Mouse (Mus musculus) ES-Bruce4 (cell line): ENCODE data around the gene Rpl28.

Experiments used
- CTCF ChIP-seq: IDR thresholded peaks from one replicate; pipeline ENCODE4 v1.8.1; 2011; ENCODE audit warnings: low read depth, low read length
- EP300 ChIP-seq: IDR thresholded peaks from 2 replicates; pipeline ENCODE4 v1.6.1; 2011; ENCODE audit warnings: low read depth, low read length; ENCODE audit not compliant: insufficient read depth
- POLR2A ChIP-seq: IDR thresholded peaks from one replicate; pipeline ENCODE4 v1.8.1; 2011; ENCODE audit warnings: low read length; ENCODE audit not compliant: insufficient read depth

GRCm38 (mm10) chr7:4744886-4745285, 47.8 kb upstream of the Rpl28 start:
- TF ChIP-seq CTCF (no peak), EP300 (no peak), POLR2A (no peak)
